Mouse (Mus musculus): ENCODE results near the gene Rnf2.

- TF ChIP-seq EP300 (IDR thresholded peaks at IDR 0.05; ENCODE audit: insufficient read depth, low read depth, low read length) = no peak
- no peak for TF ChIP-seq POLR2A (IDR thresholded peaks at IDR 0.05; ENCODE audit: insufficient read depth, low read length)
These were observed 5.0 kb downstream of the Rnf2 start for GRCm38 (mm10) chr1:151495635-151496285.

All from ES-Bruce4 (cell line).